Comparison of ENCODE assay signal across 15 mouse cellular contexts in the genomic region with DNA sequence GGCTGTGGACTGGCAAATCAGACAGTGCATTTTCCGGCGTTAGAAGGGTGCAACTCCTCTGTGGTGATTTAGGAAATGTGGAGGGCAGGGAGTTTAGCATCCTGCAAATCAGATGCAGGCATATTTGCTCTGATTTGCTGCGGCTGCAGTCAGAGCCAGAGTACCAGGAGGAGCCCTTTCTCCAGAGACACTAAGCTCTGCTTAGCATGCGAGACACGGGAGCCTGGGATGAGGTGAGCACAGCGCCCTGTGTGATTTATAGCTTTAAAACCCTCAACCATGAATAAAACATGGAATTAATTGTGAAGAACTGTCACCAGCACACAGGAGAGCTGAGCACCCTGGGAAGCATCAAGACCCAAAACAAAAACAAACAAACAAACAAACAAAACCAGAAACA.
A peak's percentile ranks its signal among the peaks of the same experiment; 100 is the strongest.
DNase-seq lines count a peak whose midpoint lies in the region; ATAC-seq and TF ChIP-seq lines count a peak whose summit lies in the region.
"Had no signal": no experiment of that assay in that cellular context is flagged by ENCODE, and none has a peak within 500 bp of the region (broad histone marks: within the 10 kb centered on the region; RNA-seq: fewer than 3 reads in every experiment).

No protein-coding gene starts in this region.

- H3K9me3 ChIP-seq in forebrain, embryonic 12.5 days: no peaks in the 10 kb centered on the region
- H3K9me3 ChIP-seq in hindbrain, embryonic 15.5 days: no peaks in the 10 kb centered on the region
- no peaks in the 10 kb centered on the region for H3K9me3 ChIP-seq in midbrain, embryonic 12.5 days
- H3K9me3 ChIP-seq: heart, embryonic 15.5 days; lung, embryonic 15.5 days had no signal

- H3K9ac ChIP-seq in forebrain, embryonic 12.5 days: no peak overlapping the region
- H3K9ac ChIP-seq in hindbrain, embryonic 15.5 days: no peak overlapping the region
- no peak overlapping the region for H3K9ac ChIP-seq in midbrain, embryonic 12.5 days (replicated peaks)
- H3K9ac ChIP-seq: heart, embryonic 15.5 days; lung, embryonic 15.5 days had no signal

- no peak for TF ChIP-seq CTCF in brain, embryonic 14.5 days (IDR thresholded peaks at IDR 0.05; ENCODE audit: borderline replicate concordance, extremely low read depth, insufficient read depth, insufficient read length)

- intact Hi-C loops in gastrocnemius, postnatal 14 days (cut with DNase I; ENCODE audit: low total_unique reads): no loop called here
- intact Hi-C loops in left cerebral cortex, postnatal 36 days (cut with DNase I): no loop called here

- no peak overlapping the region for H3K4me3 ChIP-seq in forebrain, embryonic 12.5 days (replicated peaks)
- no peak overlapping the region for H3K4me3 ChIP-seq in hindbrain, embryonic 15.5 days
- no peak overlapping the region for H3K4me3 ChIP-seq in midbrain, embryonic 12.5 days
- H3K4me3 ChIP-seq: heart, embryonic 15.5 days; lung, embryonic 15.5 days had no signal

- H3K36me3 ChIP-seq in forebrain, embryonic 12.5 days (replicated peaks): no peaks in the 10 kb centered on the region
- no peaks in the 10 kb centered on the region for H3K36me3 ChIP-seq in hindbrain, embryonic 15.5 days
- no peaks in the 10 kb centered on the region for H3K36me3 ChIP-seq in midbrain, embryonic 12.5 days
- H3K36me3 ChIP-seq: heart, embryonic 15.5 days; lung, embryonic 15.5 days had no signal

- TF ChIP-seq POLR2A in brain, embryonic 14.5 days (IDR thresholded peaks at IDR 0.05; ENCODE audit: borderline replicate concordance, extremely low read depth, insufficient read depth, insufficient read length, poor library complexity, severe bottlenecking): no peak

- WGBS in forebrain, embryonic 12.5 days: 30% methylated on average over 6 of the region's 6 CpGs
- WGBS in hindbrain, embryonic 15.5 days: 14% methylated on average over 6 of the region's 6 CpGs
- 22% methylated on average over 6 of the region's 6 CpGs for WGBS in midbrain, embryonic 12.5 days

- peak; percentile 84 for DNase-seq in brain, embryonic 14.5 days (ENCODE audit: low read depth)
- no peak for DNase-seq in gastrocnemius, postnatal 14 days
- DNase-seq in lung, adult 18-20 months: no peak
- no peak for DNase-seq in left cerebral cortex, postnatal 36 days (ENCODE audit: low spot score in 2 of 2)
- DNase-seq: cerebellum, adult 9-11 months; gastrocnemius, postnatal 10 days; layer of hippocampus, adult 9-11 months had no signal

- H3K27ac ChIP-seq in forebrain, embryonic 12.5 days: peak overlapping the region; percentile 58; the same call in 1 of the 2 replicates
- H3K27ac ChIP-seq in hindbrain, embryonic 15.5 days (replicated peaks): peak overlapping the region; percentile 54
- H3K27ac ChIP-seq in midbrain, embryonic 12.5 days (replicated peaks): peak overlapping the region; percentile 75
- H3K27ac ChIP-seq: heart, embryonic 15.5 days; kidney, postnatal 0 days; lung, embryonic 15.5 days; stomach, postnatal 0 days had no signal

- H3K4me1 ChIP-seq in forebrain, embryonic 12.5 days: peaks cover 39% of the 10 kb centered on the region
- H3K4me1 ChIP-seq in hindbrain, embryonic 15.5 days (replicated peaks): peaks cover 38% of the 10 kb centered on the region
- peaks cover 39% of the 10 kb centered on the region for H3K4me1 ChIP-seq in midbrain, embryonic 12.5 days
- H3K4me1 ChIP-seq: heart, embryonic 15.5 days; lung, embryonic 15.5 days had no signal

- ATAC-seq in forebrain, embryonic 12.5 days (ENCODE audit: low FRiP score): peak; percentile 49; the same call in 1 of the 2 replicates
- no peak for ATAC-seq in hindbrain, embryonic 15.5 days (ENCODE audit: low FRiP score, low read depth)
- ATAC-seq in midbrain, embryonic 12.5 days (ENCODE audit: low FRiP score, low read depth): peak; percentile 47; the same call in 1 of the 2 replicates
- no peak for ATAC-seq in frontal cortex, adult (ENCODE audit: low TSS enrichment)

- no peak overlapping the region for H3K4me2 ChIP-seq in forebrain, embryonic 12.5 days
- H3K4me2 ChIP-seq in hindbrain, embryonic 15.5 days: no peak overlapping the region
- no peak overlapping the region for H3K4me2 ChIP-seq in midbrain, embryonic 12.5 days (replicated peaks)
- H3K4me2 ChIP-seq: heart, embryonic 15.5 days; lung, embryonic 15.5 days had no signal

- H3K27me3 ChIP-seq in forebrain, embryonic 12.5 days: peaks cover 4% of the 10 kb centered on the region; the same call in 1 of the 2 replicates
- H3K27me3 ChIP-seq in hindbrain, embryonic 15.5 days: no peaks in the 10 kb centered on the region
- peaks cover 24% of the 10 kb centered on the region for H3K27me3 ChIP-seq in midbrain, embryonic 12.5 days
- H3K27me3 ChIP-seq: heart, embryonic 15.5 days had no signal

Comparison
In these comparisons a context has a peak if more than half of its experiments do, and no peak if none do; other contexts are left out.
1. ATAC-seq: peak in forebrain, embryonic 12.5 days (single experiment) and midbrain, embryonic 12.5 days (single experiment); none in hindbrain, embryonic 15.5 days (single experiment) and frontal cortex, adult (single experiment).
2. Peak in every context shown above with its lines, with median percentiles within 50 percentile points of each other: H3K27ac ChIP-seq.